Mouse (Mus musculus): ENCODE measurements at regions not wholly inside any gene's neighbourhood (a gene's known extent, or its start where the extent isn't known, plus 50 kb on each side); places are given as distances from the start of the nearest gene placed in this dataset.
A peak's percentile ranks its signal among the peaks of the same experiment; 100 is the strongest.

GRCm38 (mm10) chr4:5379215-5379614 lies 586.1 kb upstream of the Impad1 start:
- no peak for DNase-seq (ENCODE audit: low spot score in 2 of 2)
- no peak overlapping the region for H3K4me3 ChIP-seq
- TF ChIP-seq CTCF (conservative IDR thresholded peaks at IDR 0.05) = no peak
- no peak overlapping the region for H3K27ac ChIP-seq

- TF ChIP-seq CTCF (conservative IDR thresholded peaks at IDR 0.05) = no peak
- H3K4me3 ChIP-seq = no peak overlapping the region
- DNase-seq (ENCODE audit: low spot score in 2 of 2) = no peak
- no peak overlapping the region for H3K27ac ChIP-seq
Measured at GRCm38 (mm10) chr4:5358274-5358673, 565.1 kb upstream of the Impad1 start.

GRCm38 (mm10) chr4:5346226-5346625 lies 553.1 kb upstream of the Impad1 start:
- TF ChIP-seq CTCF (conservative IDR thresholded peaks at IDR 0.05) = no peak
- Histone ChIP-seq H3K4me3 (no peak overlapping the region), H3K27ac (no peak overlapping the region)
- no peak for DNase-seq (ENCODE audit: low spot score in 2 of 2)

- TF ChIP-seq CTCF (conservative IDR thresholded peaks at IDR 0.05) = no peak
- no peak overlapping the region for H3K4me3 ChIP-seq
- no peak overlapping the region for H3K27ac ChIP-seq
- no peak for DNase-seq (ENCODE audit: low spot score in 2 of 2)
Measured at GRCm38 (mm10) chr4:5344739-5345138, 551.6 kb upstream of the Impad1 start.

- Histone ChIP-seq H3K4me3 (no peak overlapping the region), H3K27ac (no peak overlapping the region)
- DNase-seq (ENCODE audit: low spot score in 2 of 2) = no peak
- no peak for TF ChIP-seq CTCF (conservative IDR thresholded peaks at IDR 0.05)
Measured at GRCm38 (mm10) chr4:5344311-5344710, 551.2 kb upstream of the Impad1 start.

- no peak for DNase-seq (ENCODE audit: low spot score in 2 of 2)
- Histone ChIP-seq H3K27ac (no peak overlapping the region), H3K4me3 (no peak overlapping the region)
- no peak for TF ChIP-seq CTCF (conservative IDR thresholded peaks at IDR 0.05)
Measured at GRCm38 (mm10) chr4:5337158-5337896, 544.2 kb upstream of the Impad1 start.

- no peak for TF ChIP-seq CTCF (conservative IDR thresholded peaks at IDR 0.05)
- no peak for DNase-seq (ENCODE audit: low spot score in 2 of 2)
- H3K4me3 ChIP-seq = no peak overlapping the region
Measured at GRCm38 (mm10) chr4:5335030-5335429, 541.9 kb upstream of the Impad1 start.

GRCm38 (mm10) chr4:5328497-5329194 lies 535.5 kb upstream of the Impad1 start:
- TF ChIP-seq CTCF (conservative IDR thresholded peaks at IDR 0.05) = no peak
- no peak for DNase-seq (ENCODE audit: low spot score in 2 of 2)
- Histone ChIP-seq H3K4me3 (no peak overlapping the region), H3K27ac (no peak overlapping the region)

More at GRCm38 (mm10) chr4:5335030-5335429, 541.9 kb upstream of the Impad1 start:
- H3K27ac ChIP-seq = no peak overlapping the region

- H3K27ac ChIP-seq = no peak overlapping the region
- TF ChIP-seq CTCF (conservative IDR thresholded peaks at IDR 0.05) = no peak
- no peak overlapping the region for H3K4me3 ChIP-seq
- DNase-seq (ENCODE audit: low spot score in 2 of 2) = peak; percentile 11 to 54
Measured at GRCm38 (mm10) chr4:5327171-5327661, 534.1 kb upstream of the Impad1 start.

GRCm38 (mm10) chr4:5301461-5301860 lies 508.3 kb upstream of the Impad1 start:
- no peak for DNase-seq (ENCODE audit: low spot score in 2 of 2)
- H3K4me3 ChIP-seq = no peak overlapping the region
- TF ChIP-seq CTCF (conservative IDR thresholded peaks at IDR 0.05) = no peak
- H3K27ac ChIP-seq = no peak overlapping the region

GRCm38 (mm10) chr4:5301017-5301416 lies 507.9 kb upstream of the Impad1 start:
- TF ChIP-seq CTCF (conservative IDR thresholded peaks at IDR 0.05) = no peak
- no peak overlapping the region for H3K4me3 ChIP-seq
- no peak for DNase-seq (ENCODE audit: low spot score in 2 of 2)
- H3K27ac ChIP-seq = no peak overlapping the region

- TF ChIP-seq CTCF (conservative IDR thresholded peaks at IDR 0.05) = no peak
- Histone ChIP-seq H3K4me3 (no peak overlapping the region), H3K27ac (no peak overlapping the region)
- no peak for DNase-seq (ENCODE audit: low spot score in 2 of 2)
Measured at GRCm38 (mm10) chr4:5299208-5299607, 506.1 kb upstream of the Impad1 start.

- Histone ChIP-seq H3K4me3 (no peak overlapping the region), H3K27ac (no peak overlapping the region)
- no peak for DNase-seq (ENCODE audit: low spot score in 2 of 2)
- TF ChIP-seq CTCF (conservative IDR thresholded peaks at IDR 0.05) = peak; percentile 62
Measured at GRCm38 (mm10) chr4:5294030-5294429, 500.9 kb upstream of the Impad1 start.

- no peak overlapping the region for H3K27ac ChIP-seq
- TF ChIP-seq CTCF (conservative IDR thresholded peaks at IDR 0.05) = no peak
- H3K4me3 ChIP-seq = no peak overlapping the region
- DNase-seq (ENCODE audit: low spot score in 2 of 2) = no peak
Measured at GRCm38 (mm10) chr4:5276113-5276512, 483.0 kb upstream of the Impad1 start.
